Mouse (Mus musculus) brain, embryonic 14.5 days (tissue): Measurements from ENCODE around the gene Stk4. TPM values are rescaled to one million over a fixed set of nuclear protein-coding genes. Genes with fewer than 3 reads are reported as not detected.
A peak's percentile ranks its signal among the peaks of the same experiment; 100 is the strongest.

Source experiments
- DNase-seq: peaks from one replicate; pipeline ENCODE4 v3.0.0-alpha.2; 2011; ENCODE audit warnings: low read depth
- CTCF ChIP-seq: fragments of 200-500 bp; IDR thresholded peaks from 2 replicates; pipeline ENCODE4 v1.5.1; 2012; ENCODE audit warnings: inconsistent platforms, mild to moderate bottlenecking, moderate library complexity, borderline replicate concordance; ENCODE audit not compliant: insufficient read depth, insufficient read length; ENCODE audit errors: extremely low read depth
- POLR2A ChIP-seq: fragments of 200-500 bp; IDR thresholded peaks from 2 replicates; pipeline ENCODE4 v1.6.1; 2012; ENCODE audit warnings: mild to moderate bottlenecking, inconsistent platforms, borderline replicate concordance; ENCODE audit not compliant: poor library complexity, insufficient read depth, insufficient read length, severe bottlenecking; ENCODE audit errors: extremely low read depth
- polyA plus RNA-seq: library from polyadenylated mRNA; depleted of rRNA; stranded (reverse); fragments of >200 nt; gene quantifications from 2 replicates; pipeline ENCODE4 v1.2.3, GENCODE M21; 2012; rRNA removed

Stk4 gene
- polyA plus RNA-seq, 1 experiment: 24.8 TPM

- no peak for TF ChIP-seq CTCF
- no peak for TF ChIP-seq POLR2A
- DNase-seq: no peak
Observed at GRCm38 (mm10) chr2:164180770-164181169, 110.6 kb downstream of the Stk4 start.

- TF ChIP-seq CTCF (no peak), POLR2A (no peak)
- DNase-seq: no peak
Observed at GRCm38 (mm10) chr2:164182692-164183255, 112.7 kb downstream of the Stk4 start, which contains the start of gene Wfdc5. Gene Wfdc5 (minus strand): TSS chr2:164182742.

DNA sequence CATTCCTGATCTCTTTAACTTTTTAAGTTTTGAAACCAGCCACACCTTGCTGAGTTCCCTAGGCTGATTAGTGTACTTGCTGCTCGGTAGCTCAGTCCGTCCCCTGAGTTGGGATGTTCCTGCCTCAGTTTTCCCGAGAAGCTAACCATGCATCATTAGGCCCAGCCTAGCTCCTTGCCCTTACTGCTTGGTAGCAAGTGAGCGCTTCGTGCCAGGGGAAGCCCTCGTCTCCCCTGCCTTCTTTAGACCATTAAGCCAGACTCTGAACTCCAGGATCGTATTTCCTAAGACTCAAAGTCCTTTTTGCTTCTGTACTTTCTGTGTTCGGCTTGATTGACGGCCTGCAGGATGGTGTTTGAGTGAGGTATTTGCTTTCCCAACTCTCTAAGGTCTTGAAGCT lies 113.2 kb downstream of the Stk4 start:
- no peak for DNase-seq
- TF ChIP-seq POLR2A (no peak), CTCF (no peak)

DNA sequence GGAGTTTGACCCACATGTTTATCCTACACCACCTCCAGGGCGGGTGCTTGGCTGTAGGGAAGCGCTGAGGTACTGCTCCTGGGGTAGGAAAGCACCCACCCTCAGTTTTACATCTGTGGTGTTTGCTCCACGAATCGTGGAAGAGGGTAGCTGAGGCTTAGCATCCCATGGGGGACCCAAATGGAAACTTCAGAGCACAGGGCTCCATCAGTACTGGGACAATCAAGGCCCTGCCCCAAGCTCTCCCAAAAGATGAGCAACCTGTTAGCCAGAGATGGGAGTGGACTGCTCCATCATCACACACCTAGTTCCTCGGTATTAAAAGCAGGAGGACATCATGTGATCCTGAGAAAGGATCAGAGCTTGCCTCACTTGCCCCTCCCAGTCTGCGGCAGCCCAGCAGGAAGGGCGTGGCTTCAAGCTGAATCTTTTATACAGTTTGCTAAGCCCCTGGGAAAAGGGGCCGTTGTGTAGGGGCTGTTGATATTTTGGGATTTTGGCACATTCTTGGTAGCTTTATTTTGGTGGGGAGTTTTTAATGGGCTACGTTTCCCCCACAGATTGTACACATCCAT lies 114.1 kb downstream of the Stk4 start:
- TF ChIP-seq CTCF (no peak), POLR2A (no peak)
- peak; percentile 27 for DNase-seq

DNA sequence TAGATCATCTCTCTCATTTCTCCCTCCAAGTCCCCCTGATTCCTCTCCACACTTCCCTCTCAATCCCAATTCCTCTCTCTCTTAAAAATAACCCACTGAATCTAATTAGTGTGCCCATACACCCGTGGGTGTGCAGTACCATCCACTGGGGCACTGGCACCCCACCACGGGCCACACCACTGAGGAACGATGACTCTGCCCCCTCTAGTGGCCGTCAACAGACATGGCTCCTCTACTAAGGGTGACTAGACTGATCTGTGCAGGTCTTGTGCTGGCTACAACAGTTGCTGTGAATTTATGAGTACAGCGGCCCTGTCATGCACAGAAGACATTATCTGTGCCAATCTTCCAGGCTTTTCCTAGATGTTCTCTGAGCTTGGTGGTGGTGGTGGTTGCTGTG lies 118.6 kb downstream of the Stk4 start:
- TF ChIP-seq CTCF: peak; percentile 60; the same call in 1 of the 2 replicates
- TF ChIP-seq POLR2A: no peak
- DNase-seq: no peak

GRCm38 (mm10) chr2:164190576-164190975 lies 120.5 kb downstream of the Stk4 start, which contains the start of gene Wfdc12:
Gene Wfdc12 (minus strand): TSS chr2:164190608.
- TF ChIP-seq POLR2A (no peak), CTCF (no peak)

GRCm38 (mm10) chr2:164192279-164192678 lies 122.2 kb downstream of the Stk4 start:
- TF ChIP-seq CTCF (no peak), POLR2A (no peak)
- no peak for DNase-seq

More at GRCm38 (mm10) chr2:164190576-164190975, 120.5 kb downstream of the Stk4 start, which contains the start of gene Wfdc12:
- no peak for DNase-seq

GRCm38 (mm10) chr2:164194959-164195630 lies 125.0 kb downstream of the Stk4 start:
- no peak for DNase-seq
- TF ChIP-seq POLR2A (no peak), CTCF (no peak)

DNA sequence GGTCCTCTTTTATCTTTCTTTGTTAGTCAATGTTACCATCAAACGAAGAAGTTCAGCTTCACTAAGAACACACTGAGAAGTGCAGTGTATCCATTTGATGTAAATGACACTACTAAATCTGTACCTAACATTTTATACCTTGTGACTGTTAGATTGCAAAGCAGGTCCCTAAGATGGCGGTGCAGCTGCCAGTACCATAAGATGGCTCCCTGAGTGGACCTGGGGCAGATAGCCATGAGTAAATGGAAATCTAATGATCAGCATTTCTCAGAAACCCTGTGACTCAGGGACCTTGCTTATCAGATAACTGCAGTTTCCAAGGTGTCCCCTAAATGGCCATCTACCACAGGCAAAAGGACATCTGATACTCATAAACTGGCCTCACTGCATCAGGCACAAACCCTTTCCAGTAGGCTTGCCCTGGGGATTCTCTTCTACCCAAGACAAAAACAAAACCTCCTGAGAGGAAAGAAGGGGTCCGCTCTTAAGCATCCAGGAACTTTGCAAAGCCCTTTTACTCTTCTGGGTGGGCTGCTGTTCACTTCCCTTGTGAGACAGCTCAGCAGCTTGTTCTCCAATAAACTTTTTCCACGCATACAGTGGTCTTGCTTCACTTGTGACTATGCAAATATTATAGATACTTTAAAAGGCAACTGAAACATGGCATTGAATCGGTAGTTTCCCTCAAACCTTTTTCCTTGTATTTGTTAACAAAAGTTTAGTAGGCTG lies 126.0 kb downstream of the Stk4 start:
- TF ChIP-seq CTCF (no peak), POLR2A (no peak)
- DNase-seq: no peak

- TF ChIP-seq POLR2A (no peak), CTCF (no peak)
- DNase-seq: no peak
Observed at GRCm38 (mm10) chr2:164196700-164196990, 126.5 kb downstream of the Stk4 start.

GRCm38 (mm10) chr2:164199626-164200327 lies 129.7 kb downstream of the Stk4 start, which contains the start of gene Wfdc15a:
Gene Wfdc15a (minus strand): TSS chr2:164200130.
- TF ChIP-seq POLR2A (no peak), CTCF (no peak)

More at GRCm38 (mm10) chr2:164199626-164200327, 129.7 kb downstream of the Stk4 start, which contains the start of gene Wfdc15a:
- DNase-seq: no peak

Other genes with a start within 250 kb of the Stk4 start
- gene Ccn5, start 249.5 kb upstream of the Stk4 start, polyA plus RNA-seq: 0.24 and 0.27 TPM in 2 replicates
- 0.03 and 0.08 TPM in 2 replicates for gene Kcnk15, start 216.7 kb upstream of the Stk4 start, polyA plus RNA-seq
- 5.6 and 13.4 TPM in 2 replicates for gene Rims4, start 151.6 kb upstream of the Stk4 start, polyA plus RNA-seq
- 139 and 214 TPM in 2 replicates for gene Ywhab, start 75.4 kb upstream of the Stk4 start, polyA plus RNA-seq
- 2.7 and 2.8 TPM in 2 replicates for gene Pabpc1l, start 44.9 kb upstream of the Stk4 start, polyA plus RNA-seq
- 30.8 and 36.0 TPM in 2 replicates for gene Tomm34, start 847 bp downstream of the Stk4 start, polyA plus RNA-seq
- gene Kcns1, start 100.8 kb downstream of the Stk4 start, polyA plus RNA-seq: 0.83 and 1.5 TPM in 2 replicates
- gene Wfdc5, start 112.4 kb downstream of the Stk4 start, polyA plus RNA-seq: not detected in 2 replicates
- not detected in 2 replicates for gene Wfdc12, start 120.3 kb downstream of the Stk4 start, polyA plus RNA-seq
- gene Wfdc15a, start 129.8 kb downstream of the Stk4 start, polyA plus RNA-seq: not detected in 2 replicates
- gene Wfdc15b, start 151.3 kb downstream of the Stk4 start, polyA plus RNA-seq: not detected in 2 replicates
- not detected in 2 replicates for gene Svs2, start 168.1 kb downstream of the Stk4 start, polyA plus RNA-seq
- gene Svs3b, start 186.3 kb downstream of the Stk4 start, polyA plus RNA-seq: not detected in 2 replicates
- gene Svs4, start 208.1 kb downstream of the Stk4 start, polyA plus RNA-seq: not detected in 2 replicates
- gene Svs3a, start 218.9 kb downstream of the Stk4 start, polyA plus RNA-seq: not detected in 2 replicates
- not detected in 2 replicates for gene Svs6, start 246.4 kb downstream of the Stk4 start, polyA plus RNA-seq